Mouse (Mus musculus) liver, embryonic 11.5 days (tissue): ENCODE data around the gene Fosl1. TPM values are rescaled to one million over a fixed set of nuclear protein-coding genes. Genes with fewer than 3 reads are reported as not detected.
A peak's percentile ranks its signal among the peaks of the same experiment; 100 is the strongest.
"Not testable (repeated sequence)": the region's sequence is repeated elsewhere in the genome, so short reads cannot be mapped to it uniquely, and the experiment has no call there.

Source experiments
- ATAC-seq: fragments of 200-750 bp; cut with Nextera tagmentation; replicated peaks from 2 replicates; pipeline ENCODE4 v1.8.0; 2017; ENCODE audit warnings: moderate number of reproducible peaks, mild to moderate bottlenecking, moderate TSS enrichment, moderate library complexity; ENCODE audit not compliant: low FRiP score
- DNase-seq: peaks from one replicate; pipeline ENCODE4 v3.0.0-alpha.2; 2017; ENCODE audit warnings: low spot score
- H3K27ac ChIP-seq: fragments of 300-500 bp; sonication (generic); 2 replicates; pipeline ENCODE4 v1.5.1; 2014; ENCODE audit warnings: mild to moderate bottlenecking, low read depth, low read length, control low read depth
- H3K27me3 ChIP-seq: fragments of 300-500 bp; sonication (generic); replicated peaks from 2 replicates; pipeline ENCODE4 v1.6.1; 2014; ENCODE audit warnings: low read length, mixed read lengths; ENCODE audit not compliant: control insufficient read depth, insufficient read depth
- H3K36me3 ChIP-seq: fragments of 300-500 bp; sonication (generic); 2 replicates; pipeline ENCODE4 v1.6.1; 2014; ENCODE audit warnings: mild to moderate bottlenecking, low read length, moderate library complexity, mixed read lengths; ENCODE audit not compliant: control insufficient read depth, insufficient read depth
- H3K4me1 ChIP-seq: fragments of 300-500 bp; sonication (generic); replicated peaks from 2 replicates; pipeline ENCODE4 v1.6.1; 2014; ENCODE audit warnings: low read length, mixed read lengths; ENCODE audit not compliant: control insufficient read depth, insufficient read depth
- H3K4me2 ChIP-seq: fragments of 300-500 bp; sonication (generic); 2 replicates; pipeline ENCODE4 v1.6.1; 2014; ENCODE audit warnings: mild to moderate bottlenecking, control low read depth, moderate library complexity
- H3K4me3 ChIP-seq: fragments of 300-500 bp; sonication (generic); 2 replicates; pipeline ENCODE4 v1.5.1; 2014; ENCODE audit warnings: low read depth, low read length, control low read depth
- H3K9ac ChIP-seq: fragments of 300-500 bp; sonication (generic); 2 replicates; pipeline ENCODE4 v1.6.1; 2014; ENCODE audit warnings: low read depth, low read length, control low read depth
- H3K9me3 ChIP-seq: fragments of 300-500 bp; sonication (generic); 2 replicates; pipeline ENCODE4 v1.6.1; 2016; ENCODE audit warnings: low read length, inconsistent platforms, mixed read lengths; ENCODE audit not compliant: control insufficient read depth
- WGBS: fragments of 180-500 bp; shearing (Covaris S2); extraction: QIAGEN DNeasy Blood & Tissue Kit; methylation state at CpG from one replicate; pipeline ENCODE4 v1.1.7; 2014; 5-methylcytosine and 5-hydroxymethylcytosine counted together
- polyA plus RNA-seq: library from polyadenylated mRNA; unstranded; fragments of >200 nt; fragmentation: Nextera tagmentation; extraction: Ambion mirVana; gene quantifications from 2 replicates; pipeline ENCODE4 v1.2.1, GENCODE M21; 2014

The Fosl1 gene
- 0.52 and 0.59 TPM in 2 replicates for polyA plus RNA-seq

GRCm38 (mm10) chr19:5447515-5448353, at the start of gene Fosl1:
Gene Fosl1 (plus strand): TSS chr19:5447547.
- peaks cover 15% of the 10 kb centered on the region for H3K4me1 ChIP-seq
- no peaks in the 10 kb centered on the region for H3K9me3 ChIP-seq
- H3K36me3 ChIP-seq = no peaks in the 10 kb centered on the region
- H3K9ac ChIP-seq = peak within 1 kb of the TSS; percentile 46
- peak within 1 kb of the TSS; percentile 99 for H3K4me2 ChIP-seq
- H3K27ac ChIP-seq = no peak within 1 kb of the TSS; the same call in 1 of the 2 replicates
- ATAC-seq = peak; percentile 66
- WGBS = under 1% methylated on average over 70 of the region's 70 CpGs
- H3K4me3 ChIP-seq = peak within 1 kb of the TSS; percentile 64
- peaks cover 33% of the 10 kb centered on the region for H3K27me3 ChIP-seq
- peak; percentile 75 for DNase-seq

- not testable (repeated sequence) for H3K9me3 ChIP-seq, H3K4me2 ChIP-seq, H3K27me3 ChIP-seq, H3K27ac ChIP-seq, ATAC-seq, DNase-seq, H3K36me3 ChIP-seq, H3K4me1 ChIP-seq, H3K4me3 ChIP-seq
- H3K9ac ChIP-seq = 0 out of 2 replicates have a peak overlapping the region, but pooled peaks have one; percentile 16
- 57% methylated on average over 4 of the region's 4 CpGs for WGBS
These were observed 46.3 kb upstream of the Fosl1 start for GRCm38 (mm10) chr19:5401073-5401472.

- Histone ChIP-seq H3K36me3 (no peaks in the 10 kb centered on the region), H3K27me3 (no peaks in the 10 kb centered on the region), H3K9ac (no peak within 1 kb of the TSS), H3K27ac (no peak within 1 kb of the TSS), H3K4me1 (no peaks in the 10 kb centered on the region), H3K4me2 (no peak within 1 kb of the TSS), H3K9me3 (no peaks in the 10 kb centered on the region), H3K4me3 (no peak within 1 kb of the TSS)
- no peak for ATAC-seq
- WGBS = 85% methylated on average over 8 of the region's 8 CpGs
- no peak for DNase-seq
These were observed 45.1 kb upstream of the Fosl1 start, which contains the start of gene Tsga10ip for GRCm38 (mm10) chr19:5402293-5402692. Gene Tsga10ip (minus strand): TSS chr19:5402526.

- Histone ChIP-seq H3K9ac (peak overlapping the region; percentile 68), H3K27ac (peak overlapping the region; percentile 60; the same call in 1 of the 2 replicates), H3K4me2 (peak overlapping the region; percentile 77), H3K9me3 (no peaks in the 10 kb centered on the region), H3K4me3 (peak overlapping the region; percentile 49), H3K27me3 (no peaks in the 10 kb centered on the region), H3K4me1 (0 out of 2 replicates have a peak, but pooled peaks cover 3% of the 10 kb centered on the region), H3K36me3 (no peaks in the 10 kb centered on the region)
- DNase-seq (no peak), ATAC-seq (no peak)
- 25% methylated on average over 7 of the region's 7 CpGs for WGBS
These were observed 41.4 kb upstream of the Fosl1 start for GRCm38 (mm10) chr19:5405924-5406323.

- H3K9ac ChIP-seq = peak overlapping the region; percentile 62
- H3K4me1 ChIP-seq, H3K27me3 ChIP-seq, H3K9me3 ChIP-seq, H3K36me3 ChIP-seq: not testable (repeated sequence)
- WGBS = 8% methylated on average over 21 of the region's 25 CpGs
- peak overlapping the region; percentile 54 for H3K4me3 ChIP-seq
- ATAC-seq = peak; percentile 82
- H3K4me2 ChIP-seq = peak overlapping the region; percentile 77
- peak overlapping the region; percentile 77 for H3K27ac ChIP-seq
- peak; percentile 63 for DNase-seq
These were observed 40.7 kb upstream of the Fosl1 start for GRCm38 (mm10) chr19:5406531-5407126.

GRCm38 (mm10) chr19:5407133-5407532, 40.2 kb upstream of the Fosl1 start:
- Histone ChIP-seq H3K27me3 (no peaks in the 10 kb centered on the region), H3K36me3 (no peaks in the 10 kb centered on the region), H3K9ac (peak overlapping the region; percentile 62), H3K9me3 (no peaks in the 10 kb centered on the region), H3K4me3 (peak overlapping the region; percentile 54), H3K4me2 (peak overlapping the region; percentile 67), H3K27ac (peak overlapping the region; percentile 77), H3K4me1 (0 out of 2 replicates have a peak, but pooled peaks cover 3% of the 10 kb centered on the region)
- 16% methylated on average over 7 of the region's 7 CpGs for WGBS
- ATAC-seq (peak; percentile 74), DNase-seq (peak; percentile 53)

GRCm38 (mm10) chr19:5408057-5409001, 39.0 kb upstream of the Fosl1 start:
- Histone ChIP-seq H3K4me2 (peak overlapping the region; percentile 67), H3K4me1 (0 out of 2 replicates have a peak, but pooled peaks cover 3% of the 10 kb centered on the region), H3K27me3 (no peaks in the 10 kb centered on the region), H3K36me3 (no peaks in the 10 kb centered on the region), H3K9me3 (no peaks in the 10 kb centered on the region), H3K27ac (no peak overlapping the region), H3K9ac (0 out of 2 replicates have a peak overlapping the region, but pooled peaks have one; percentile 11), H3K4me3 (peak overlapping the region; percentile 54)
- ATAC-seq = no peak
- DNase-seq = no peak
- 87% methylated on average over 13 of the region's 13 CpGs for WGBS

GRCm38 (mm10) chr19:5409068-5409467, 38.3 kb upstream of the Fosl1 start:
- Histone ChIP-seq H3K9me3 (no peaks in the 10 kb centered on the region), H3K9ac (no peak overlapping the region), H3K4me2 (no peak overlapping the region), H3K27ac (no peak overlapping the region), H3K4me1 (0 out of 2 replicates have a peak, but pooled peaks cover 3% of the 10 kb centered on the region), H3K4me3 (no peak overlapping the region), H3K36me3 (no peaks in the 10 kb centered on the region), H3K27me3 (no peaks in the 10 kb centered on the region)
- DNase-seq (no peak), ATAC-seq (no peak)
- 84% methylated on average over 5 of the region's 5 CpGs for WGBS
